Mouse (Mus musculus) hindbrain, embryonic 16.5 days (tissue): ENCODE data around the gene Vwf. TPM values are rescaled to one million over a fixed set of nuclear protein-coding genes. Genes with fewer than 3 reads are reported as not detected.

Experiments used
- ATAC-seq: fragments of 200-750 bp; cut with Nextera tagmentation; 2 replicates; pipeline ENCODE4 v1.8.0; 2017; ENCODE audit warnings: moderate TSS enrichment, moderate library complexity
- H3K27ac ChIP-seq: fragments of 300-500 bp; sonication (generic); 2 replicates; pipeline ENCODE4 v1.5.1; 2014; ENCODE audit warnings: low read depth, mild to moderate bottlenecking, control low read depth, low read length, moderate library complexity
- H3K27me3 ChIP-seq: fragments of 300-500 bp; sonication (generic); replicated peaks from 2 replicates; pipeline ENCODE4 v1.6.1; 2014; ENCODE audit warnings: low read length; ENCODE audit not compliant: control insufficient read depth, insufficient read depth
- H3K36me3 ChIP-seq: fragments of 300-500 bp; sonication (generic); 2 replicates; pipeline ENCODE4 v1.6.1; 2014; ENCODE audit warnings: mild to moderate bottlenecking, low read length, moderate library complexity, mixed read lengths; ENCODE audit not compliant: control insufficient read depth, insufficient read depth
- H3K4me1 ChIP-seq: fragments of 300-500 bp; sonication (generic); 2 replicates; pipeline ENCODE4 v1.6.1; 2014; ENCODE audit warnings: low read depth, low read length; ENCODE audit not compliant: control insufficient read depth, insufficient read depth
- H3K4me2 ChIP-seq: fragments of 300-500 bp; sonication (generic); 2 replicates; pipeline ENCODE4 v1.6.1; 2014; ENCODE audit warnings: mild to moderate bottlenecking, low read length, control low read depth, moderate library complexity
- H3K4me3 ChIP-seq: fragments of 300-500 bp; sonication (generic); 2 replicates; pipeline ENCODE4 v1.5.1; 2014; ENCODE audit warnings: mild to moderate bottlenecking, low read length, control low read depth, moderate library complexity
- H3K9ac ChIP-seq: fragments of 300-500 bp; sonication (generic); 2 replicates; pipeline ENCODE4 v1.6.1; 2014; ENCODE audit warnings: low read depth, mild to moderate bottlenecking, control low read depth, low read length, moderate library complexity
- H3K9me3 ChIP-seq: fragments of 300-500 bp; sonication (generic); 2 replicates; pipeline ENCODE4 v1.6.1; 2014; ENCODE audit warnings: mild to moderate bottlenecking, low read length, moderate library complexity; ENCODE audit not compliant: control insufficient read depth
- WGBS: fragments of 180-500 bp; shearing (Covaris S2); extraction: QIAGEN DNeasy Blood & Tissue Kit; methylation state at CpG from one replicate; pipeline ENCODE4 v1.1.7; 2014; 5-methylcytosine and 5-hydroxymethylcytosine counted together
- polyA plus RNA-seq: library from polyadenylated mRNA; unstranded; fragments of >200 nt; fragmentation: Nextera tagmentation; extraction: Ambion mirVana; gene quantifications from 2 replicates; pipeline ENCODE4 v1.2.1, GENCODE M21; 2015

Vwf gene
- polyA plus RNA-seq, 1 experiment from 2014 or later = 12.9 TPM

DNA sequence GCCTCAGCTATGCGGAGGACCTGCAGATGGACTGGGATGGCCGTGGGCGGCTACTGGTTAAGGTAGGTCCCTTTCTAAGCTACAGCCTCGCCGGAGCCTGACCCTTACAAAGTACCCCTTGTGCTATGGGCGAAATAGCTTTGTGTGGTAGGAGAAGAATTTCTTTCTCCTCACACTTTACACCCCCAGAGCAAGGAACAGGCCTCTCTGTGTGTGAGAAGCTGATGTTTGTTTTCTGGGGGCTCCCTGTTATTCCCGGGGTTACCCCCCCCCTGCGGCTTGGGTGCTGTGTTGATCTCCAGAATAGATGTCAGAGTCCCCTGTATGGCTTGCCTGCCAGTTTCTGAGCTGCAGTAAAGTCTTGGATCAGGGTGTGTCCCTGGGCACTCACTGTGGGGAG is 54.1 kb downstream of the Vwf start:
- 81% methylated on average over 8 of the region's 8 CpGs for WGBS
- no peak overlapping the region for H3K27ac ChIP-seq
- no peak overlapping the region for H3K9ac ChIP-seq
- no peaks in the 10 kb centered on the region for H3K36me3 ChIP-seq
- no peak overlapping the region for H3K4me3 ChIP-seq
- peaks cover 4% of the 10 kb centered on the region; the same call in 1 of the 2 replicates for H3K27me3 ChIP-seq
- H3K4me2 ChIP-seq = no peak overlapping the region
- no peak for ATAC-seq
- H3K9me3 ChIP-seq = no peaks in the 10 kb centered on the region
- H3K4me1 ChIP-seq = peaks cover 5% of the 10 kb centered on the region

DNA sequence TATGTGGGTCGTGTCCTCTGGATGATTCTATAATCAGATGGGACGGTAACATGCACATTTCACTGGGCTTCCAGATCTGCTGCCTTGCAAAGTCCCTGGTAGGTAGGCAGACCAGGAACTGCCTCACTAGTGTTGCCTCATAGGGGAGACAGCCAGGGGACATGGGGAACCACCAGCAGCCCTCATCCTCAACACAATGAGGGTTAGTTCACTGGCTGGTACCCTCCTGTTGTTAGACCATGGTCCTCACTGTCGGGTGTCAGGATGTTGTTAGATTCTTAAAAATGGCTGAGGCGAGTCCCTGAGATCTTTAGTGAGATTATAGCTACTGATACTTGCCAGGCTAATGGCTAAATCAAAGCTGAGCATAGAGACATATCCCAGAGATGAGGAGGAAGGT is 54.6 kb downstream of the Vwf start:
- Histone ChIP-seq H3K4me3 (no peak overlapping the region), H3K9ac (no peak overlapping the region), H3K27me3 (peaks cover 4% of the 10 kb centered on the region; the same call in 1 of the 2 replicates), H3K9me3 (no peaks in the 10 kb centered on the region), H3K4me2 (no peak overlapping the region), H3K4me1 (peaks cover 5% of the 10 kb centered on the region), H3K36me3 (no peaks in the 10 kb centered on the region), H3K27ac (no peak overlapping the region)
- ATAC-seq = no peak
- 76% methylated on average over 4 of the region's 4 CpGs for WGBS

DNA sequence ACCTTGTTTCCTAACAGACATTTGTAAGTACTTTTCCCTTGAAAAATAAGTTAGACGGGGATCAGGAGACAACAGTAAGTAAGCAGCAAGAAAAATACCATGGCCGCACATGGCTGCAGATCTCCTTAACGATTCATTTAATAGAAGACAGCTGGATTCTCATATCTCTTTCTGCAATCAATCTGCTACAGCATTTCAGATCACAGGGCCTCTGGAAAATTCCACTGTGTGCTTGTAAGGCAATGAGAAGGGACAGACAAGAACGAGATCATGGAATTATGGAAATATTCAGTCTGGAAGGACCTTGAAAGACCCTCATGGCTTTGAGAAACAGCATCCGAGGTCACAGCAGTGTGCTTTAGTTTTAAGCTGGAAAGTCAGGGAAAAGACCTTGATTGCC is 55.2 kb downstream of the Vwf start:
- no peak overlapping the region for H3K9ac ChIP-seq
- no peaks in the 10 kb centered on the region for H3K36me3 ChIP-seq
- 83% methylated on average over 5 of the region's 5 CpGs for WGBS
- H3K4me3 ChIP-seq = no peak overlapping the region
- peaks cover 5% of the 10 kb centered on the region for H3K4me1 ChIP-seq
- H3K9me3 ChIP-seq = no peaks in the 10 kb centered on the region
- H3K27ac ChIP-seq = no peak overlapping the region
- no peak overlapping the region for H3K4me2 ChIP-seq
- ATAC-seq = no peak
- peaks cover 4% of the 10 kb centered on the region; the same call in 1 of the 2 replicates for H3K27me3 ChIP-seq

DNA sequence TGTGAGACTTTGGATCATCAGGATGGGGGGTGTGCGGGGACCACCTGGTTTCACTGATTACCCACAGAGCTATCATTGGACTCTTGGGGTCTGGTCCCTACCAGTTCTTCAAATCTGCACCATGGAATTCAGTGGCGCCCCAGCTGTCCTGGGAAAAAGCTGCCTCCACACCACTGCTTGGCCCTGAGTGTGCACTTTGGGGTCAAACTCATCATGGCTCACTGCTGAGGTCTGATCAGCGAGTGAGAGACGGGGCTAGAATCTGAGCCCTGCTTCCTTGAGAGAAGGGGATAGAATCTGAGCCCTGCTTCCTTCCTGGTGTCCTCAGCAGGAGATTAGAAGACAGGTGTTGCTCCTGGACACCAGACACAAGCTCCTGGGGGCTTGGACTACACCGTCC is 55.8 kb downstream of the Vwf start:
- 82% methylated on average over 5 of the region's 5 CpGs for WGBS
- Histone ChIP-seq H3K4me1 (peaks cover 5% of the 10 kb centered on the region), H3K9ac (no peak overlapping the region), H3K4me3 (no peak overlapping the region), H3K9me3 (no peaks in the 10 kb centered on the region), H3K4me2 (no peak overlapping the region), H3K36me3 (no peaks in the 10 kb centered on the region), H3K27ac (no peak overlapping the region), H3K27me3 (peaks cover 4% of the 10 kb centered on the region; the same call in 1 of the 2 replicates)
- ATAC-seq = no peak

DNA sequence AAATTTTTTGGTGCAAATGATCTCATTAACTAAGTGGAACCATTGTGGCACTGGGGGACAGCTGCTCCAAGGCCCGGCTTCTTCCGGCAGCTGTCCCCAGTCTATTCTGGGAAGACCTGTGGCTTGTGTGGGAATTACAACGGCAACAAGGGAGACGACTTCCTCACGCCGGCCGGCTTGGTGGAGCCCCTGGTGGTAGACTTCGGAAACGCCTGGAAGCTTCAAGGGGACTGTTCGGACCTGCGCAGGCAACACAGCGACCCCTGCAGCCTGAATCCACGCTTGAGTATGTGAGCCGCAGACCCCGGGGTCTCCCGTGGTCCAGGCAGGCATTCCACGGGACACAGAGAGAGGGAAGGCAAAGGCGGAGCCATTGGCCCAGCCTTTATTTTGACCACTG is 56.7 kb downstream of the Vwf start:
- Histone ChIP-seq H3K4me3 (no peak overlapping the region), H3K4me1 (peaks cover 5% of the 10 kb centered on the region), H3K9me3 (no peaks in the 10 kb centered on the region), H3K4me2 (peak overlapping the region; percentile 40), H3K36me3 (no peaks in the 10 kb centered on the region), H3K9ac (no peak overlapping the region), H3K27ac (no peak overlapping the region), H3K27me3 (peaks cover 4% of the 10 kb centered on the region; the same call in 1 of the 2 replicates)
- 0 out of 2 replicates have a peak, but pooled peaks have one; percentile 29 for ATAC-seq
- 4% methylated on average over 18 of the region's 18 CpGs for WGBS

DNA sequence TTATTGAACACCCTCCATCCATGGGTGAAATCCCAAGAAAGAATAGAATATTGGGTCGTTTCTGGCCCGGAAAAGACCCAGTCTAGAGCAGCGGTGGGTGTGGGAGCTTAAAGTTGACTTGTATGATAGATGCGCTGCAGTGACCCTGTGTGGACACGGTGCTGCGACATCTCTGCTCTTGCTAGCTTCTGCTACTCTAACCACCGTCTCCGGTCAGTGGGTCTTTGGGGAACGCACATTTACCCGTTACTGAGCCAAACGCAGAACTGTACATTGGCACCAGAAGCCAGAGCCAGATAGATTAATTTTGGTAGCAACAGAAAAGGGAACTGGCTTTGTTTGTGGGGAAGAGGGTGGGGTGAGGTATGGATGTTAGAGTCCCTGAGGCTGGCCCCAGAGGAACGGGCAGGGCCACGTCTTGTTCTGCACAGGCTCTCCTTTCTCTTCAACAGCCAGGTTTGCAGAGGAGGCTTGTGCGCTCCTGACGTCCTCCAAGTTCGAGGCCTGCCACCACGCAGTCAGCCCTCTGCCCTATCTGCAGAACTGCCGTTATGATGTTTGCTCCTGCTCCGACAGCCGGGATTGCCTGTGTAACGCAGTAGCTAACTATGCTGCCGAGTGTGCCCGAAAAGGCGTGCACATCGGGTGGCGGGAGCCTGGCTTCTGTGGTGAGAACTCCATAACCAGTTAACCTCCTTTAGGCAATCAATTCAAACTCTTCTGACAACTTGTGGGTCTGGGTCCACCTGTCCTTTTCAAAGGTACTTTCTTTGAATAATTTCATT is 57.3 kb downstream of the Vwf start:
- ATAC-seq = no peak
- Histone ChIP-seq H3K27ac (no peak overlapping the region), H3K27me3 (peaks cover 4% of the 10 kb centered on the region; the same call in 1 of the 2 replicates), H3K36me3 (no peaks in the 10 kb centered on the region), H3K9ac (no peak overlapping the region), H3K9me3 (no peaks in the 10 kb centered on the region), H3K4me3 (no peak overlapping the region), H3K4me1 (peaks cover 5% of the 10 kb centered on the region), H3K4me2 (no peak overlapping the region)
- WGBS = 80% methylated on average over 26 of the region's 26 CpGs

DNA sequence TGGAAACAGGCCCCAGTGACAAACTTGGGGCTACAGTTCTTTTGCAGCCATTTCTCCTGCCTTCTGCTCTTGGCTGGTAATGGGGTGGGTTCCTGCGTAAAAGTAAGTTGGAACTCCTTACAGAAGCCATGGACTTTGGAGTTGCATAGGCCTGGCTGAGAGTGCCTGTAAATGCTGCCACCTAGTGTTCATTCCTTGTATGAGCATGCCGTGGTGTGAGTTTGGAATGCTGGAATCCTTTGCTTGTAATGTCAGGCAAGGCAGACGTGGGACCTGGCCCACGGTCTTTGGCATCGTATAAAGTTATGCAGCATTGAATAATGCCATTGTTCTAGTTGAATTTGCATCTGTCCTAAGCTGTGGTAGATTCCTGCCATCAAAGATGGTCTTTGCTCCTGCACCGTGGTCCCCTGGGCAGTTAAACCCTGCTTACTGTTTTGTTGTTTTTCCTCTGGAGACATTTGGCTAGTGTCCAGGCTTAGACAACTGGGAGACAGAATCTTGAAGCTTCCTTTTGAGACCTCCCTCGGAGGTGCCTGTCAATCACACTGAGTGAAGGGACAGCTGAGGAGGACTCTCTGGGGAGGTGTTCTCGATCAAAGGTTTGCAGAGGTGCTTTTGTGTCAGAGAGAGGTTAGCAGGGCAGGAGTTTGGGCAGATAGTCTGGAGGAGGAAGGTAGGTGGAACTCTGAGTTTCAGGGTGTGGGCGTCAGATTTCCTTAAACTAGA is 58.1 kb downstream of the Vwf start:
- WGBS = 17% methylated on average over 9 of the region's 9 CpGs
- peak; percentile 65 for ATAC-seq
- H3K9ac ChIP-seq = no peak overlapping the region

DNA sequence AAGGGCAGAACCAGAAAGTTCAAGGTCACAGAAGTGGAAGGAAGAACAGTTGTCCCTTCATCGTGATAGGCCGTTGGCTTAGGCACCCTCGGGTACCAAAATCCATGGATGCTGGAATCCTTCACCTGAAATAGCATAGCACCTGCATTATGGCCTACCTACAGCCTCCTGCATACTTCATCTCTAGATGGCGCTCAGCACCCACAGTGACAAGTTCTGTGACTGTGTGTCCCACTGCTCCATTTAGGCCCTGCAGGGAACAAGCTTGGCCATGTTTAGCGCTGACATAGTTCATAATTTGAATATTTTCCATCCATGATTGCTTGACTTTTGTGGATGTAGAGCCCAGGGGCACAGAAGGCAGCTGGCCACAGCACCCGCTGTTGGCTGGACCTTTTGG is 62.5 kb downstream of the Vwf start:
- no peaks in the 10 kb centered on the region for H3K9me3 ChIP-seq
- peaks cover 4% of the 10 kb centered on the region; the same call in 1 of the 2 replicates for H3K27me3 ChIP-seq
- no peak for ATAC-seq
- H3K4me3 ChIP-seq = no peak overlapping the region
- H3K4me2 ChIP-seq = no peak overlapping the region
- 78% methylated on average over 6 of the region's 6 CpGs for WGBS
- no peak overlapping the region for H3K9ac ChIP-seq
- no peaks in the 10 kb centered on the region for H3K4me1 ChIP-seq
- no peaks in the 10 kb centered on the region for H3K36me3 ChIP-seq
- no peak overlapping the region for H3K27ac ChIP-seq

More for the DNA sequence above, 58.1 kb downstream of the Vwf start:
- Histone ChIP-seq H3K4me3 (no peak overlapping the region), H3K27me3 (peaks cover 4% of the 10 kb centered on the region; the same call in 1 of the 2 replicates), H3K9me3 (no peaks in the 10 kb centered on the region), H3K27ac (no peak overlapping the region), H3K4me1 (peaks cover 5% of the 10 kb centered on the region), H3K4me2 (no peak overlapping the region), H3K36me3 (no peaks in the 10 kb centered on the region)

DNA sequence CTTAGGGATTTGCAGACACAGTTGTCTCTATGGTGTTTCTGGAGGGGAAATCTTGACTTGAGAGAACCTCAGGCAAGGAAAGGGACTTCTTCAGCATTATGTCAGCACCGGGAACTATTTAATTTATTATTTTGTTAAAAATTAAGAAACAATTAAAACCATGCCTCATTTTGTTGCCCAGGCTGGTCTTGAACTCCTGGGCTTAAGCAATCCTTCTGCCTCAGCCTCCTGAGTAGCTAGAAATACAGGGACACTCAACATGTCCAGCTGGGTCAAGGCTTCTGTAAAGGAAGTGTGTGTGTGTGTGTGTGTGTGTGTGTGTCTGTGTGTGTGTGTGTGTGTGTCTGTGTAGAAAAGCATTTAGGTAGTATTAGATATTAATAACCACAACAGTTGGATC is 71.3 kb downstream of the Vwf start:
- no peak for ATAC-seq
- no peaks in the 10 kb centered on the region for H3K36me3 ChIP-seq
- no peak overlapping the region for H3K27ac ChIP-seq
- H3K9me3 ChIP-seq = no peaks in the 10 kb centered on the region
- H3K9ac ChIP-seq = no peak overlapping the region
- 93% methylated on average over 1 of the region's 1 CpGs for WGBS
- H3K4me3 ChIP-seq = no peak overlapping the region
- H3K4me2 ChIP-seq = no peak overlapping the region
- no peaks in the 10 kb centered on the region for H3K27me3 ChIP-seq
- H3K4me1 ChIP-seq = no peaks in the 10 kb centered on the region
